Mouse (Mus musculus): ENCODE measurements around the gene Ap1m2.
"Not testable (repeated sequence)": the region's sequence is repeated elsewhere in the genome, so short reads cannot be mapped to it uniquely, and the experiment has no call there.

GRCm38 (mm10) chr9:21256349-21256748 is 55.8 kb downstream of the Ap1m2 start:
- TF ChIP-seq CTCF (IDR thresholded peaks at IDR 0.05; ENCODE audit: extremely low read depth, insufficient read depth, insufficient read length, insufficient replicate concordance); POLR2A (IDR thresholded peaks at IDR 0.05; ENCODE audit: low read depth, low read length): not testable (repeated sequence)

Measured in spleen, adult 2 months (tissue).